Mouse (Mus musculus) myocyte (in vitro differentiated cells): ENCODE measurements at regions not wholly inside any gene's neighbourhood (a gene's known extent, or its start where the extent isn't known, plus 50 kb on each side); places are given as distances from the start of the nearest gene placed in this dataset.

Source experiments
- H3K27me3 ChIP-seq: one replicate; pipeline ENCODE4 v1.6.1; 2011; ENCODE audit not compliant: control insufficient read depth, insufficient read depth, insufficient read length
- H3K36me3 ChIP-seq: one replicate; pipeline ENCODE4 v1.6.1; 2011; ENCODE audit not compliant: control insufficient read depth, insufficient read depth
- H3K4me2 ChIP-seq: one replicate; pipeline ENCODE4 v1.6.1; 2011; ENCODE audit warnings: low read depth, control low read depth
- H3K4me3 ChIP-seq: one replicate; pipeline ENCODE4 v1.5.1; 2011; ENCODE audit warnings: mild to moderate bottlenecking, control low read depth, moderate library complexity
- H3K79me2 ChIP-seq: one replicate; pipeline ENCODE4 v1.6.1; 2011; ENCODE audit not compliant: control insufficient read depth, insufficient read depth
- H3ac ChIP-seq: one replicate; pipeline ENCODE4 v1.6.1; 2011; ENCODE audit not compliant: control insufficient read depth, insufficient read length
- CEBPB ChIP-seq: IDR thresholded peaks from 2 replicates; pipeline ENCODE4 v1.6.1; 2011; ENCODE audit warnings: mild to moderate bottlenecking, moderate library complexity; ENCODE audit not compliant: poor library complexity, insufficient read depth, severe bottlenecking
- E2F4 ChIP-seq: IDR thresholded peaks from one replicate; pipeline ENCODE4 v1.6.1; 2011; ENCODE audit warnings: mild to moderate bottlenecking, control low read depth, moderate library complexity; ENCODE audit not compliant: insufficient read depth
- MAX ChIP-seq: IDR thresholded peaks from one replicate; pipeline ENCODE4 v1.6.1; 2011; ENCODE audit warnings: low read depth, mild to moderate bottlenecking, control low read depth
- MYOD1 ChIP-seq, 3 experiments: IDR thresholded peaks; one replicate each; pipeline ENCODE4 v1.6.1; 2011; ENCODE audit warnings: control low read depth in 2 of 3, low read depth in 2 of 3, mild to moderate bottlenecking in 2 of 3, moderate library complexity in 1 of 3; ENCODE audit not compliant: insufficient read length in 2 of 3, control insufficient read depth in 1 of 3
- MYOG ChIP-seq, 3 experiments: IDR thresholded peaks; one replicate each; pipeline ENCODE4 v1.6.1; 2011; ENCODE audit warnings: control low read depth in 2 of 3, low read depth in 2 of 3, mild to moderate bottlenecking in 2 of 3; ENCODE audit not compliant: insufficient read length in 2 of 3, control insufficient read depth in 1 of 3, insufficient read depth in 1 of 3
- POLR2A ChIP-seq: IDR thresholded peaks from one replicate; pipeline ENCODE4 v1.6.1; 2011; ENCODE audit warnings: low read depth, mild to moderate bottlenecking, control low read depth, moderate library complexity; ENCODE audit not compliant: insufficient read length
- POLR2AphosphoS2 ChIP-seq: IDR thresholded peaks from one replicate; pipeline ENCODE4 v1.6.1; 2011; ENCODE audit warnings: low read depth, control low read depth; ENCODE audit not compliant: insufficient read length
- REST ChIP-seq: IDR thresholded peaks from one replicate; pipeline ENCODE4 v1.6.1; 2011; ENCODE audit warnings: mild to moderate bottlenecking, control low read depth, moderate library complexity; ENCODE audit not compliant: insufficient read depth, insufficient read length
- SRF ChIP-seq: IDR thresholded peaks from one replicate; pipeline ENCODE4 v1.6.1; 2011; ENCODE audit warnings: low read depth; ENCODE audit not compliant: control insufficient read depth, insufficient read length
- TCF12 ChIP-seq: IDR thresholded peaks from one replicate; pipeline ENCODE4 v1.6.1; 2011; ENCODE audit warnings: mild to moderate bottlenecking, control low read depth; ENCODE audit not compliant: poor library complexity, insufficient read depth, severe bottlenecking
- TCF3 ChIP-seq: IDR thresholded peaks from one replicate; pipeline ENCODE4 v1.6.1; 2011; ENCODE audit warnings: low read depth, control low read depth; ENCODE audit not compliant: insufficient read length
- USF1 ChIP-seq: IDR thresholded peaks from one replicate; pipeline ENCODE4 v1.6.1; 2011; ENCODE audit warnings: low read depth, mild to moderate bottlenecking, control low read depth, moderate library complexity

DNA sequence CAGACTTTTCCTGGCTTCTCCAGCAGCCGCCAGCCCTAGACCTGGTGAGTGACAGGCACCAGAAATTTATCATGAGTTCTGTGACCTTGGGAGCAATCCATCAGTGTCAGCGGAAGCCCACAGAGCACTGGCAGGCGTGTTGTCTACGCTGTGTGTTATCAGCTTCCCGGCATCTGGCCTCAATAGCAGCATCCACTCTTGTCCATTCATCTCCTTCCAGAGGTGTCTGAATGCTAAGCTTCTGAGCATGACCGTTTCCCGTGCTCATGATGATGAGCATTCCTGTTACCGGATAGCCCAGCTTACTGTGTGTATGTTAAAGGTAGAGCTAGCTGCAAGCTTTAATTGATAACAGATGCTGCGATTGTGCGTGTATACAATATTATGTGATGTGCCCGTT lies 110.7 kb upstream of the Ajap1 start:
- no peak overlapping the region for H3ac ChIP-seq
- H3K4me2 ChIP-seq: no peak overlapping the region
- TF ChIP-seq MYOD1 (IDR thresholded peaks at IDR 0.05; ENCODE audit: control insufficient read depth in 1 of 3, insufficient read length in 2 of 3, low read depth in 2 of 3) (no peak), CEBPB (no peak), USF1 (no peak), POLR2A (no peak), TCF12 (no peak), E2F4 (no peak), SRF (no peak), MAX (no peak), REST (no peak), MYOG (IDR thresholded peaks at IDR 0.05; ENCODE audit: control insufficient read depth in 1 of 3, insufficient read depth in 1 of 3, insufficient read length in 2 of 3, low read depth in 2 of 3) (no peak), TCF3 (no peak), POLR2AphosphoS2 (no peak)
- no peaks in the 10 kb centered on the region for H3K27me3 ChIP-seq
- no peak overlapping the region for H3K4me3 ChIP-seq
- H3K36me3 ChIP-seq: no peaks in the 10 kb centered on the region
- H3K79me2 ChIP-seq: no peaks in the 10 kb centered on the region

DNA sequence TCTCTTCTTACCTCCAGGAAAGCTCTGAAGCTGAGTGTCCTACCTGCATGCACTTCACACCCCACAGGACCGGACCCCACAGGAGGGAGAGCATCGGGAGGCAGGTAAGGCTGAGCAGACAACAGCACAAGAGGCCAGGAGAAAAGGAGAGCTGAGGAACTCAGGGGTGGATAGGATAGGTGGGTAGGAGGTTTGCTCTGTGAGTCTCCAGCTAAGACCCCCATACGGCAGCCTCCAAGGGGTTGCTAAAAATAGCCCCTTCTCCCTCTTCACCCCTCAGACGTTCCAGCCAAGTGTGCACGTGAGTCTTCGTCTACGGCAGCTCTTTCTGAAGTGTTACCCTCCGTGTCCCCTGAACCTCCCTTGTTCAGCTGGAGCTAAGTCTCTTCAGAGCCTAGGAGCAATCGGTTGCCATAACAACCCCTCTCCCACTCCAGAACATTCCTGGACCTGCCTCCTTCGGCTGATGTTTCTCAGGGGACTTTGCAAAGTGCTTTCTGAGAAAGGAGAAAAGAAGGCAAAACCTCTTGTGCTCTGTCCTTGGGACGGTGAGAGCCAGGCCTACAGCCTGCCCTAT lies 117.3 kb upstream of the Ajap1 start:
- Histone ChIP-seq H3K27me3 (no peaks in the 10 kb centered on the region), H3K36me3 (no peaks in the 10 kb centered on the region), H3K79me2 (no peaks in the 10 kb centered on the region)

GRCm38 (mm10) chr4:153602496-153602895 lies 119.9 kb upstream of the Ajap1 start:
- no peak for TF ChIP-seq MAX
- no peak for TF ChIP-seq SRF
- no peak for TF ChIP-seq POLR2A
- no peak for TF ChIP-seq POLR2AphosphoS2
- no peak for TF ChIP-seq USF1
- no peak for TF ChIP-seq MYOD1 (IDR thresholded peaks at IDR 0.05; ENCODE audit: control insufficient read depth in 1 of 3, insufficient read length in 2 of 3, low read depth in 2 of 3)
- no peak for TF ChIP-seq TCF12
- TF ChIP-seq TCF3: no peak
- no peak for TF ChIP-seq E2F4
- TF ChIP-seq REST: no peak
- TF ChIP-seq CEBPB: no peak
- no peak for TF ChIP-seq MYOG (IDR thresholded peaks at IDR 0.05; ENCODE audit: control insufficient read depth in 1 of 3, insufficient read depth in 1 of 3, insufficient read length in 2 of 3, low read depth in 2 of 3)

More for the DNA sequence above, 117.3 kb upstream of the Ajap1 start:
- no peak overlapping the region for H3K4me3 ChIP-seq
- TF ChIP-seq TCF12 (no peak), SRF (no peak)
- no peak overlapping the region for H3K4me2 ChIP-seq
- no peak overlapping the region for H3ac ChIP-seq

GRCm38 (mm10) chr4:153603056-153603840 lies 120.6 kb upstream of the Ajap1 start:
- Histone ChIP-seq H3K4me2 (no peak overlapping the region), H3K36me3 (no peaks in the 10 kb centered on the region), H3ac (no peak overlapping the region), H3K79me2 (no peaks in the 10 kb centered on the region), H3K4me3 (no peak overlapping the region), H3K27me3 (no peaks in the 10 kb centered on the region)
- no peak for TF ChIP-seq USF1
- TF ChIP-seq POLR2A: no peak
- no peak for TF ChIP-seq POLR2AphosphoS2
- no peak for TF ChIP-seq MYOD1 (IDR thresholded peaks at IDR 0.05; ENCODE audit: control insufficient read depth in 1 of 3, insufficient read length in 2 of 3, low read depth in 2 of 3)
- no peak for TF ChIP-seq MAX
- no peak for TF ChIP-seq TCF12
- TF ChIP-seq CEBPB: no peak

More at GRCm38 (mm10) chr4:153602496-153602895, 119.9 kb upstream of the Ajap1 start:
- Histone ChIP-seq H3K27me3 (no peaks in the 10 kb centered on the region), H3ac (no peak overlapping the region), H3K36me3 (no peaks in the 10 kb centered on the region), H3K4me2 (no peak overlapping the region), H3K79me2 (no peaks in the 10 kb centered on the region), H3K4me3 (no peak overlapping the region)

- H3K27me3 ChIP-seq: no peaks in the 10 kb centered on the region
- no peak overlapping the region for H3K4me3 ChIP-seq
- H3K4me2 ChIP-seq: no peak overlapping the region
- H3ac ChIP-seq: no peak overlapping the region
- no peaks in the 10 kb centered on the region for H3K79me2 ChIP-seq
- H3K36me3 ChIP-seq: no peaks in the 10 kb centered on the region
- TF ChIP-seq MYOG (IDR thresholded peaks at IDR 0.05; ENCODE audit: control insufficient read depth in 1 of 3, insufficient read depth in 1 of 3, insufficient read length in 2 of 3, low read depth in 2 of 3): no peak
- no peak for TF ChIP-seq SRF
- TF ChIP-seq TCF12: no peak
- TF ChIP-seq POLR2AphosphoS2: no peak
- TF ChIP-seq MYOD1 (IDR thresholded peaks at IDR 0.05; ENCODE audit: control insufficient read depth in 1 of 3, insufficient read length in 2 of 3, low read depth in 2 of 3): no peak
- TF ChIP-seq USF1: no peak
- no peak for TF ChIP-seq E2F4
- TF ChIP-seq CEBPB: no peak
- no peak for TF ChIP-seq REST
- TF ChIP-seq MAX: no peak
- no peak for TF ChIP-seq TCF3
Observed at GRCm38 (mm10) chr4:153603936-153604335, 121.3 kb upstream of the Ajap1 start.
